Mouse (Mus musculus) WW6 (cell line): ENCODE data around the gene Micu1.

Experiments
- DNase-seq: peaks from one replicate; pipeline ENCODE4 v3.0.0-alpha.2; 2013; ENCODE audit warnings: low read depth, low spot score

The Micu1 gene

DNA sequence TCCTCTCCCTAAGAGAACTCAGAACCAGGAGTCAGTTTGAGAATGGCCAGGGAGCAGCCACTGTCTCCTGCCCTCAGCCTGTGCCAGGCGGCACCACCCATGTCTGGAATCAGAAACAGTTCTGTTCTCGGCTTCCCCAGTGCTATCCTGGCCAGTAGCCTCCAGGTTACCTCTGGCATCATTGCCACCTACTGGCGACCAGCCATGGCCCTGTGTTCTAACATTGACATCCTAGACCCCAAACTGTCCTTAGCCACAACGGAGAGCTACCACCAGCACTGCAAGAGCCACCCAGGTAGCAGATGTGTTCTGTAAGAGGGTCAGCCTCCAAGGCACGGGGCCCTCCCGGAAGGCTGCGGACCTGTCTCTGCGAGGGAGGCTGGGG is 200.3 kb downstream of the Micu1 start:
- no peak for DNase-seq

DNA sequence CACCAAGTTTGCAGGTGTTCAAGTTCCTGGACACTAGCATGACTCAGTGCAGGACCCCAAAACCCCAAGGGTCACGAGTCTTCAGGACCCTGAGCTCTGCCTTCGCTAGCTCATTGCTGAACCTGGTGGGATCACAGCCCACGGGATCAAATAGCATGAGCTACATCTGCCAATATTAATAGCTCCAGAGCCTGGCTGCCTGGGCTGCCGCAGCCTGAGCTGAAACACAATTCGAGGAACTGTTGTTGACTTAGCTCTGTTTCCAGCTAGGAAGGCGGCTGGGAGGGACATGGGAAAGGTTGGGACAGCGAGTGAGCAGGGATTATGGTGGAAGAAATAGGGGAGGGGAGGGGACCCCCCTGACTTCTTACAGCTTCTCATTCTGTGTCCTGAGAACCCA is 200.9 kb downstream of the Micu1 start:
- no peak for DNase-seq

DNA sequence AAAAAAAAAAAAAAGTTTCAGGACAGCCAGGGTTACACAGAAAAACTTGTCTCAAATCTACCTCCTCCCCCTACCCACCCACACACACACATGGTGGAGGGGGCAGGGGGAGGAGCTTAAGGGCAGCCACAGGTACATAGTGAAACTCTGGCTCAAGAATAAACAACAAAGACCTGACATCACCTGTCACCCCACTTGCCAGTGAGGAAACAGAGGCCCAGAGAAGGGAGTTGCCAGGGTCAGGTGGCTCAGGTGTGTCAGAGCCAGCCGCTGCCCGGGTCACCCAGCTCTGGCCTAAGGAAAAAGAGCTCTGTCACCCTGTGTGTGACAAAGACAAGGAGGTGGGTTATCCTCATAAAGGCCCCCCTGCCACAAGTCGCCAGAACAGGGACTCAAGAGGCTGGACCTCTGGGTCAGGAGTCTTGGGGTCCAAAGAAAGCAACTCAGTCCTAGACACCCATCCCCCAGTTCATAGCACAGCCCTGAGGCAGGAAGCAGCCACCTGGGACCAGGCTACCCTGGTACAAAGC is 204.9 kb downstream of the Micu1 start:
- DNase-seq, result no peak

DNA sequence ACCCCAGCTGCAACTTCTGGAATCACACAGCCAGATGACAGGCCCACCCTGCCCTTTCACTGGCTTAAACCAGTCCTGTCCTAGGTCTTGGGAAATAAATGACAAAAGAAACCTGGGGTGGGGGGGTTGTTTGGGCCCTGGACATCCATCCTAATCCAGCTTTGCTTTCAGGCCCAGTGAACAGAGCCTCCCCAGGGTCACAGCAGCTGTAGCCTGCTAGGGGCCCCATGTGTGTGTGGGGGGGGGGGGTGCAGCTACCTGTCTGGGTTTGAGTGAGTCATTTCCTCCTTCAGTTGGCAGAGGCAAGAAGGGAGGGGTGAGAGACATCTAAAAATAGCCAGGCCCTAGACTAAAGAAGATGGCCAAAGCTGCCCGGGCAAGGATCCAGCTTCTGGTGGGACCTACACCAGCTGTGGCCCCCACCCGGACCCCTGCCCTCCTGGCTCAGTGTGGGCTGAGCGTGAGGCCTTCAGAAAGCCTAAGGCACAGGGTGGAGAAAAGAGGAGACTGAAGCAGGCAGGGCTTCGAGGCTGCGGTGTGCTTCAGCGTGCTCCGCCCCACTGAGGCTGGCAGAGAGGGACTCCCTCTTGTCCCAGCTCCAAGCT is 205.5 kb downstream of the Micu1 start:
- no peak for DNase-seq

DNA sequence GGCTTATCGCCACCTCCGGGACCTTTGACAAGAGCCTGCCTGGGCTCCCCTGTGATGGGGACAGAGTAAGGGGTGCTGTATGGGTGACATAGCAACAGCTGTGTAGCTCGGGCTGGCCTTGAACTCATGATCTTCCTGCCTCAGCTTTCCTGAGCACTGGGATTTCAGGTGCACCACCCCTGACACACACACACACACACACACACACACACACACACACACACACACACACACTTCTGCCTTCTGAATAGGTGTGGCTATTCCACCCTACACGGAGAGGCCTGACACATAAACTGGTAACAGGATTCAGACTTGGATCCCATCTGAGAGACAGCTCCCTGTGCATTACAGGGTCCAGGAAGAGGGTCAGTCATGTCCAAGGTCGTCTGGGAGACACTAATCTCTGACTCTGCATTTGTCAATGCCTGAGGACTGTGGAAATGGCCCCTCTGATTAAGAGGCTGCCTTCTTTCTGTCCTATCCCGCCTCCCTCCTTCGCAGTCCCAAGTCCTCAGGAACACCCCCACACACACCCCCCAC is 206.6 kb downstream of the Micu1 start:
- no peak for DNase-seq

DNA sequence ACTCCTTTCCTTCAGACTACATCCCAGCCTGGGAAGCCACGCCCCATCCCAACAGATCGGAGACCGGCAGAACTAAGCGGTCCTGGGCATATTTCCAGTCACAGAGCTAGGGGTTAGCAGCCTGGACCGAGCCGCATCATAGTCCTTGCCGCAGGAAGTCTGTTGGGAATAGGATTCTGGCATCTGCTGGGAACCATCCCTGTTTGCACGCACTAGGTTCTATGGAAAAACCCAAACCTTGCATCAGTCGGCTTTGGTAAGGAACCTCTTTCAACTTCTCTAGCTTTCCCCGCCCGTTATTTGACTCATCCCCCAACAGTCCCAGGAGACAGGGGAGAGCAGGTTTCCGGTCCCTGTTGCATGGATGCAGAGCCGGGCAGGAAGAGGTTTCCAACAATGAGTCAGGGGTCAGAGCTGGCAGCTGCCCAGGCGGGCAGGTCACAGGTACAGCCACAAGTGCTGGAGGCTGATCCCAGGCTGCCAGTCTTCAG is 207.1 kb downstream of the Micu1 start:
- no peak for DNase-seq

DNA sequence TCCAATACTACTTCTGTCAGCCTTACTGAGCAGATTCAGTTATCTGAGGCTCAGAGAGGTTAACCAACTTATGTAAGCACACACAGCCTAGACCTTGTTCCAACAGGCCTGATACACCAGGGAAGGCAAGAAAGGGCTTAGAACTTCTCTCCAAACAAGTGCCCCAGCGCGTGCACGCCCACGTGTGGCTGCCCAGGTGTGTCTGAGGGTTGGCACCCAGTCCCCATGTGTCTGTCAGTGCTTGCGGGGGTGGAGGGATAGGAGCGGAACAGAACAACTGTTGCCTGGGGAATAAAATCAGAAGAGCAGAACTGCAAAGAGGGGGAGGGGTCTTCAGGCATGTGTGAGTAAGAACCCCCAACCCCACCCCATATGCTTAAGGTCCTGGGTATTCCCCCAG is 208.8 kb downstream of the Micu1 start:
- DNase-seq, result no peak

DNA sequence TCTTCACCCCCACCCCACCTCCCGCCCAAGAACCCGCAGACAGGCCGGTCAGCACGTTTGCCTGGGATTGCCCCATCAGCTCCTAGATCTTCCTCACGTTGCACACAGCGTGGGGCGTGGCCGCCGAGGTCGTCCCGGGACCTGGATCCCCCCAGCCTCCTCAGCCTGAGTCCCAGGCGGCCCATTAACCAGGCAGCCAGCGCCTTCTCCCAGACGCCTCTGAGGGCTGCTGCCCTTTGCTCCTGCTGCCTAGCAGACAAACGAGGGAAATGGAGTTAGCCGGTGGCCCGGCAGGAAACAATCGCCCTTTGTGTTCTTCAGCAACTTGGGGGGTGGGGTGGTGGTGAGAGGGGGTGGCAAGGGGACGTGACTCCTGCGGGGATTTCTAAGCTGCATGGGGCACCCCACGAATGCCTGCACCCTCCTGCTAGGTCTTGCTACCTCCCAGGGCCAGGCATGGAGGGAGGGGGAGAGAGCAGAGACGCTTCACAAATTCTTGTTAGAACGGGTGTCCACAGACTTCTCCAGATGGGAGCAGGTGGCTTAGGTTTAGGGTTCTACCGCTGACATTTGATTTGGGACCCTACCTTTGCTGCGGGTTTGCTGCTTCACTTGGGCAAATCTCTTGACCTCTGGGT is 209.4 kb downstream of the Micu1 start:
- no peak for DNase-seq
